In the genomic region with DNA sequence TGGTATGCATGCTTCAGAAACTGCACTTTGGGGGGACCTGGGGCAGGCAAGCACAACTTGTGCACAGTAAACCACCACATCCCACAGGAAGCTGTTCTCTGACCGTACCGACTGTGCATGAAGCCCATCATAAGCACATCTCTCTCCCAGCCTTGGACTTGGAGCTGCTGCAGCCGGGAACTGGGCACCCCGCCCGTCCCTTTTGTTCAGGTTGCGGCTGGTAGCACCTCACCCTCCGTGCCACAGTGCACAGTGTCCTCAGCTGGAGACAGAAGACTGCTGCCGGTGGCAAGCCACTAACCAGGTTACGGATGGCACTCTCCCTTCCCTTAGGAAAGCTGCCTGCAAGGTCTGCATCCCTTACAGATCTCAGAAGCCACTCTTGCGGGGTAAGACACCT, we compare ENCODE assay signal across 12 mouse cellular contexts. TPM values are rescaled to one million over a fixed set of nuclear protein-coding genes. Genes with fewer than 3 reads are reported as not detected.
DNase-seq lines count a peak whose midpoint lies in the region; ATAC-seq and TF ChIP-seq lines count a peak whose summit lies in the region.
"Had no signal": no experiment of that assay in that cellular context is flagged by ENCODE, and none has a peak within 500 bp of the region (broad histone marks: within the 10 kb centered on the region; RNA-seq: fewer than 3 reads in every experiment).

No protein-coding gene starts in this region.

- no peaks in the 10 kb centered on the region for H3K27me3 ChIP-seq in forebrain, embryonic 13.5 days
- no peaks in the 10 kb centered on the region for H3K27me3 ChIP-seq in forebrain, embryonic 12.5 days
- H3K27me3 ChIP-seq in liver, postnatal 0 days (ENCODE audit: insufficient read depth, low read length) = no peaks in the 10 kb centered on the region
- H3K27me3 ChIP-seq: limb, embryonic 13.5 days; Patski had no signal

- H3K4me3 ChIP-seq in forebrain, embryonic 13.5 days = no peak overlapping the region
- no peak overlapping the region for H3K4me3 ChIP-seq in forebrain, embryonic 12.5 days (replicated peaks)
- peak overlapping the region in 1 of 2 experiments; percentile 7; a peak in 2 of 4 replicates for H3K4me3 ChIP-seq in ES-E14 (ENCODE audit: insufficient read depth in 1 of 2, low read depth in 1 of 2, low read length in 2 of 2, poor library complexity in 1 of 2, severe bottlenecking in 1 of 2)
- no peak overlapping the region for H3K4me3 ChIP-seq in liver, postnatal 0 days (ENCODE audit: low read depth, low read length)
- H3K4me3 ChIP-seq: limb, embryonic 13.5 days had no signal

- 74% methylated on average over 10 of the region's 10 CpGs for WGBS in forebrain, embryonic 13.5 days
- WGBS in forebrain, embryonic 12.5 days = 78% methylated on average over 10 of the region's 10 CpGs
- WGBS in liver, postnatal 0 days (ENCODE audit: insufficient replicate concordance) = 67% methylated on average over 10 of the region's 10 CpGs

- ATAC-seq in forebrain, embryonic 13.5 days = no peak
- ATAC-seq in forebrain, embryonic 12.5 days (ENCODE audit: low FRiP score) = no peak
- ATAC-seq in liver, postnatal 0 days = no peak
- ATAC-seq: forebrain, embryonic 14.5 days; Patski had no signal

- peak; percentile 30 for DNase-seq in kidney, postnatal 14 days
- no peak for DNase-seq in kidney, postnatal 10 days
- no peak for DNase-seq in ES-E14 (ENCODE audit: low read depth, low spot score)
- no peak for DNase-seq in liver, postnatal 0 days
- DNase-seq in urinary bladder, adult 2 months (ENCODE audit: low spot score) = no peak
- no peak for DNase-seq in thymus, postnatal 0 days (ENCODE audit: low spot score)
- DNase-seq: adrenal gland, postnatal 36 days had no signal

- 0 out of 2 replicates have a peak overlapping the region, but pooled peaks have one; percentile 14 for H3K9ac ChIP-seq in forebrain, embryonic 13.5 days
- H3K9ac ChIP-seq in forebrain, embryonic 12.5 days = no peak overlapping the region
- H3K9ac ChIP-seq in ES-E14 (ENCODE audit: insufficient read depth, low read depth, low read length, poor library complexity, severe bottlenecking) = 0 out of 2 replicates have a peak overlapping the region, but pooled peaks have one; percentile 46
- no peak overlapping the region for H3K9ac ChIP-seq in liver, postnatal 0 days (replicated peaks)
- H3K9ac ChIP-seq: limb, embryonic 13.5 days had no signal

- TF ChIP-seq CTCF in liver, postnatal 0 days (IDR thresholded peaks at IDR 0.05; ENCODE audit: low read depth) = no peak

- H3K4me1 ChIP-seq in forebrain, embryonic 13.5 days = peaks cover 9% of the 10 kb centered on the region
- peaks cover 14% of the 10 kb centered on the region for H3K4me1 ChIP-seq in forebrain, embryonic 12.5 days
- H3K4me1 ChIP-seq in ES-E14 (ENCODE audit: control insufficient read depth in 2 of 2, insufficient read depth in 2 of 2, low read length in 2 of 2, poor library complexity in 1 of 2) = peaks cover 28 to 58% of the 10 kb centered on the region in 2 experiments
- H3K4me1 ChIP-seq in liver, postnatal 0 days (ENCODE audit: insufficient read depth) = peaks cover 19% of the 10 kb centered on the region

- H3K36me3 ChIP-seq in forebrain, embryonic 13.5 days (ENCODE audit: poor library complexity, severe bottlenecking) = no peaks in the 10 kb centered on the region
- H3K36me3 ChIP-seq in forebrain, embryonic 12.5 days (replicated peaks) = no peaks in the 10 kb centered on the region
- peaks cover 31% of the 10 kb centered on the region; the same call in 1 of the 2 replicates for H3K36me3 ChIP-seq in ES-E14 (ENCODE audit: control insufficient read depth, insufficient read depth, low read length, poor library complexity, severe bottlenecking)
- H3K36me3 ChIP-seq in liver, postnatal 0 days (replicated peaks; ENCODE audit: insufficient read depth, low read length) = no peaks in the 10 kb centered on the region
- H3K36me3 ChIP-seq: limb, embryonic 13.5 days had no signal

- in situ Hi-C loops in ES-E14 (cut with MboI; ENCODE audit: low sequenced_read_pairs in 2 of 2, unreplicated experiment in 2 of 2) = no loop called here

- no peaks in the 10 kb centered on the region for H3K9me3 ChIP-seq in forebrain, embryonic 13.5 days (replicated peaks)
- H3K9me3 ChIP-seq in forebrain, embryonic 12.5 days = no peaks in the 10 kb centered on the region
- H3K9me3 ChIP-seq in ES-E14 (ENCODE audit: control insufficient read depth, insufficient read depth, low read depth, low read length) = no peaks in the 10 kb centered on the region
- no peaks in the 10 kb centered on the region for H3K9me3 ChIP-seq in liver, postnatal 0 days (ENCODE audit: low read length)
- H3K9me3 ChIP-seq: limb, embryonic 13.5 days had no signal

- H3K27ac ChIP-seq in forebrain, embryonic 13.5 days = no peak overlapping the region
- H3K27ac ChIP-seq in forebrain, embryonic 12.5 days = no peak overlapping the region
- H3K27ac ChIP-seq in ES-E14 (ENCODE audit: insufficient read depth, low read depth, low read length, poor library complexity, severe bottlenecking) = no peak overlapping the region
- H3K27ac ChIP-seq in liver, postnatal 0 days (ENCODE audit: low read depth) = peak overlapping the region; percentile 11; the same call in 1 of the 2 replicates
- H3K27ac ChIP-seq: limb, embryonic 13.5 days had no signal

- H3K4me2 ChIP-seq in forebrain, embryonic 13.5 days = no peak overlapping the region
- H3K4me2 ChIP-seq in forebrain, embryonic 12.5 days = no peak overlapping the region
- H3K4me2 ChIP-seq in liver, postnatal 0 days (ENCODE audit: low read depth, low read length) = 0 out of 2 replicates have a peak overlapping the region, but pooled peaks have one; percentile 6
- H3K4me2 ChIP-seq: limb, embryonic 13.5 days had no signal

- no peak for TF ChIP-seq EP300 in liver, postnatal 0 days (IDR thresholded peaks at IDR 0.05; ENCODE audit: low read depth)

TF ChIP-seq in ES-E14, 5 proteins besides CTCF, POLR2A, EP300 and RAD21:
- TF ChIP-seq MAFK (IDR thresholded peaks at IDR 0.05; ENCODE audit: insufficient read depth, low read depth, low read length) (no peak), ZNF384 (IDR thresholded peaks at IDR 0.05; ENCODE audit: low read depth, low read length) (no peak), HCFC1 (IDR thresholded peaks at IDR 0.05; ENCODE audit: borderline replicate concordance, insufficient read depth, low read length) (no peak), ZC3H11A (IDR thresholded peaks at IDR 0.05; ENCODE audit: borderline replicate concordance, low read depth, low read length) (no peak), CHD2 (IDR thresholded peaks at IDR 0.05; ENCODE audit: low read depth, low read length) (no peak)

RNA-seq across cellular contexts. Expression of gene Abcc4, which starts 15.7 kb away (rescaled TPM):
- polyA plus RNA-seq in forebrain, embryonic 13.5 days (2015; fragmentation: Nextera tagmentation; extraction: Ambion mirVana) = 0.96 and 1.2 TPM in 2 replicates
- 2.1 and 2.4 TPM in 2 replicates for polyA plus RNA-seq in forebrain, embryonic 12.5 days (2016; fragmentation: Nextera tagmentation; extraction: Ambion mirVana)
- 36.5 and 110 TPM in 2 replicates for total RNA-seq in ES-E14 (2012; rRNA removed)
- polyA plus RNA-seq in liver, postnatal 0 days (2015; fragmentation: Nextera tagmentation; extraction: Ambion mirVana) = 1.1 and 1.2 TPM in 2 replicates
- 25.8 and 34.0 TPM in 2 replicates for polyA plus RNA-seq in urinary bladder, adult 2 months (2012; rRNA removed)
- 3.3 and 3.5 TPM in 2 replicates for polyA plus RNA-seq in thymus, postnatal 0 days (2015; fragmentation: Nextera tagmentation; extraction: Ambion mirVana)

Comparison
In these comparisons a context has a peak if more than half of its experiments do, and no peak if none do; other contexts are left out.
1. H3K9ac ChIP-seq: peak in forebrain, embryonic 13.5 days (single experiment) and ES-E14 (single experiment); none in forebrain, embryonic 12.5 days (single experiment) and liver, postnatal 0 days (single experiment).